Mouse (Mus musculus): ENCODE results near the gene Immp2l. TPM values are rescaled to one million over a fixed set of nuclear protein-coding genes. Genes with fewer than 3 reads are reported as not detected.

The Immp2l gene
- polyA plus RNA-seq, 1 experiment from 2014 or later, result 7.9 TPM

- H3K9me3 ChIP-seq, result no peaks in the 10 kb centered on the region
- H3K4me1 ChIP-seq (replicated peaks), result peaks cover 30% of the 10 kb centered on the region
- peak overlapping the region; percentile 63 for H3K4me3 ChIP-seq
- peak overlapping the region; percentile 58 for H3K4me2 ChIP-seq
- peak overlapping the region; percentile 84 for H3K9ac ChIP-seq
- 0 out of 2 replicates have a peak, but pooled peaks cover under 1% of the 10 kb centered on the region for H3K36me3 ChIP-seq
- ATAC-seq (ENCODE audit: low FRiP score), result peak; percentile 59
- WGBS, result 17% methylated on average over 16 of the region's 16 CpGs
- H3K27ac ChIP-seq, result peak overlapping the region; percentile 94
- no peaks in the 10 kb centered on the region for H3K27me3 ChIP-seq
These were observed 461.0 kb downstream of the Immp2l start for GRCm38 (mm10) chr12:41484689-41485511.

GRCm38 (mm10) chr12:41485512-41486215 lies 461.8 kb downstream of the Immp2l start:
- peak overlapping the region; percentile 94 for H3K27ac ChIP-seq
- peak overlapping the region; percentile 58 for H3K4me2 ChIP-seq
- peaks cover 29% of the 10 kb centered on the region for H3K4me1 ChIP-seq (replicated peaks)
- peak overlapping the region; percentile 84 for H3K9ac ChIP-seq
- no peaks in the 10 kb centered on the region for H3K36me3 ChIP-seq
- H3K4me3 ChIP-seq, result peak overlapping the region; percentile 63
- ATAC-seq (ENCODE audit: low FRiP score), result peak; percentile 94
- no peaks in the 10 kb centered on the region for H3K9me3 ChIP-seq
- H3K27me3 ChIP-seq, result no peaks in the 10 kb centered on the region
- WGBS, result 7% methylated on average over 12 of the region's 12 CpGs

GRCm38 (mm10) chr12:41486331-41486730 lies 462.4 kb downstream of the Immp2l start, which contains the start of gene Lrrn3:
TSS of gene Lrrn3 (minus strand) at chr12:41486431.
- Histone ChIP-seq H3K9me3 (no peaks in the 10 kb centered on the region), H3K36me3 (no peaks in the 10 kb centered on the region), H3K27ac (peak within 1 kb of the TSS; percentile 94), H3K27me3 (no peaks in the 10 kb centered on the region), H3K4me1 (replicated peaks) (peaks cover 24% of the 10 kb centered on the region), H3K4me2 (peak within 1 kb of the TSS; percentile 58), H3K4me3 (peak within 1 kb of the TSS; percentile 63), H3K9ac (peak within 1 kb of the TSS; percentile 84)
- 85% methylated on average over 1 of the region's 1 CpGs for WGBS
- ATAC-seq (ENCODE audit: low FRiP score), result 0 out of 2 replicates have a peak, but pooled peaks have one; percentile 25

- no peak for ATAC-seq (ENCODE audit: low FRiP score)
- Histone ChIP-seq H3K9me3 (no peaks in the 10 kb centered on the region), H3K36me3 (no peaks in the 10 kb centered on the region), H3K27ac (no peak overlapping the region), H3K4me3 (no peak overlapping the region), H3K27me3 (no peaks in the 10 kb centered on the region), H3K4me1 (replicated peaks) (peaks cover 21% of the 10 kb centered on the region), H3K4me2 (no peak overlapping the region), H3K9ac (no peak overlapping the region)
- WGBS, result 37% methylated on average over 5 of the region's 5 CpGs
These were observed 463.1 kb downstream of the Immp2l start for GRCm38 (mm10) chr12:41487005-41487404.

GRCm38 (mm10) chr12:41494620-41495019 lies 470.7 kb downstream of the Immp2l start:
- no peaks in the 10 kb centered on the region for H3K27me3 ChIP-seq
- H3K9me3 ChIP-seq, result no peaks in the 10 kb centered on the region
- 52% methylated on average over 10 of the region's 10 CpGs for WGBS
- no peak for ATAC-seq (ENCODE audit: low FRiP score)
- no peak overlapping the region for H3K9ac ChIP-seq
- H3K36me3 ChIP-seq, result no peaks in the 10 kb centered on the region
- no peaks in the 10 kb centered on the region for H3K4me1 ChIP-seq (replicated peaks)
- no peak overlapping the region for H3K27ac ChIP-seq
- H3K4me2 ChIP-seq, result no peak overlapping the region
- no peak overlapping the region for H3K4me3 ChIP-seq

GRCm38 (mm10) chr12:41500049-41500820 lies 476.3 kb downstream of the Immp2l start:
- Histone ChIP-seq H3K4me3 (no peak overlapping the region), H3K36me3 (no peaks in the 10 kb centered on the region), H3K27me3 (no peaks in the 10 kb centered on the region), H3K9me3 (no peaks in the 10 kb centered on the region), H3K4me2 (no peak overlapping the region), H3K9ac (no peak overlapping the region), H3K27ac (no peak overlapping the region), H3K4me1 (replicated peaks) (no peaks in the 10 kb centered on the region)
- 85% methylated on average over 9 of the region's 9 CpGs for WGBS
- no peak for ATAC-seq (ENCODE audit: low FRiP score)

GRCm38 (mm10) chr12:41508610-41509009 lies 484.7 kb downstream of the Immp2l start:
- H3K27ac ChIP-seq, result no peak overlapping the region
- no peaks in the 10 kb centered on the region for H3K4me1 ChIP-seq (replicated peaks)
- no peaks in the 10 kb centered on the region for H3K36me3 ChIP-seq
- WGBS, result 82% methylated on average over 4 of the region's 4 CpGs
- H3K4me2 ChIP-seq, result no peak overlapping the region
- H3K9me3 ChIP-seq, result no peaks in the 10 kb centered on the region
- H3K27me3 ChIP-seq, result no peaks in the 10 kb centered on the region
- no peak for ATAC-seq (ENCODE audit: low FRiP score)
- H3K4me3 ChIP-seq, result no peak overlapping the region
- H3K9ac ChIP-seq, result no peak overlapping the region

- Histone ChIP-seq H3K9me3 (no peaks in the 10 kb centered on the region), H3K36me3 (no peaks in the 10 kb centered on the region), H3K9ac (no peak overlapping the region), H3K4me3 (no peak overlapping the region), H3K4me1 (replicated peaks) (no peaks in the 10 kb centered on the region), H3K27me3 (no peaks in the 10 kb centered on the region), H3K27ac (no peak overlapping the region), H3K4me2 (no peak overlapping the region)
- ATAC-seq (ENCODE audit: low FRiP score), result no peak
- 89% methylated on average over 3 of the region's 3 CpGs for WGBS
These were observed 486.7 kb downstream of the Immp2l start for GRCm38 (mm10) chr12:41510588-41510987.

- no peak overlapping the region for H3K4me3 ChIP-seq
- no peaks in the 10 kb centered on the region for H3K4me1 ChIP-seq (replicated peaks)
- no peak for ATAC-seq (ENCODE audit: low FRiP score)
- no peak overlapping the region for H3K9ac ChIP-seq
- H3K27me3 ChIP-seq, result no peaks in the 10 kb centered on the region
- WGBS, result 69% methylated on average over 5 of the region's 5 CpGs
- no peaks in the 10 kb centered on the region for H3K9me3 ChIP-seq
- no peak overlapping the region for H3K27ac ChIP-seq
- H3K4me2 ChIP-seq, result no peak overlapping the region
- no peaks in the 10 kb centered on the region for H3K36me3 ChIP-seq
These were observed 495.0 kb downstream of the Immp2l start for GRCm38 (mm10) chr12:41518897-41519296.

GRCm38 (mm10) chr12:41520326-41520725 lies 496.4 kb downstream of the Immp2l start:
- Histone ChIP-seq H3K4me2 (no peak overlapping the region), H3K9ac (no peak overlapping the region), H3K36me3 (no peaks in the 10 kb centered on the region), H3K9me3 (no peaks in the 10 kb centered on the region), H3K27ac (no peak overlapping the region), H3K27me3 (no peaks in the 10 kb centered on the region), H3K4me3 (no peak overlapping the region), H3K4me1 (replicated peaks) (no peaks in the 10 kb centered on the region)
- ATAC-seq (ENCODE audit: low FRiP score), result no peak
- WGBS, result 85% methylated on average over 2 of the region's 2 CpGs

GRCm38 (mm10) chr12:41521671-41522070 lies 497.8 kb downstream of the Immp2l start:
- 87% methylated on average over 2 of the region's 2 CpGs for WGBS
- Histone ChIP-seq H3K36me3 (no peaks in the 10 kb centered on the region), H3K9ac (no peak overlapping the region), H3K4me2 (no peak overlapping the region), H3K27ac (no peak overlapping the region), H3K4me1 (replicated peaks) (no peaks in the 10 kb centered on the region), H3K9me3 (no peaks in the 10 kb centered on the region), H3K4me3 (no peak overlapping the region), H3K27me3 (no peaks in the 10 kb centered on the region)
- no peak for ATAC-seq (ENCODE audit: low FRiP score)

- Histone ChIP-seq H3K4me2 (no peak overlapping the region), H3K27me3 (no peaks in the 10 kb centered on the region), H3K4me3 (no peak overlapping the region), H3K36me3 (no peaks in the 10 kb centered on the region), H3K9ac (no peak overlapping the region), H3K27ac (no peak overlapping the region), H3K9me3 (no peaks in the 10 kb centered on the region), H3K4me1 (replicated peaks) (no peaks in the 10 kb centered on the region)
- no peak for ATAC-seq (ENCODE audit: low FRiP score)
- WGBS, result 33% methylated on average over 2 of the region's 2 CpGs
These were observed 502.8 kb downstream of the Immp2l start for GRCm38 (mm10) chr12:41526688-41527087.

All from hindbrain, embryonic 13.5 days (tissue).